Mouse (Mus musculus): Measurements from ENCODE around the gene Lrrc75a.

GRCm38 (mm10) chr11:62607170-62607951 lies 41.0 kb downstream of the Lrrc75a start:
- TF ChIP-seq CTCF (IDR thresholded peaks at IDR 0.05; ENCODE audit: low read depth, low read length), result no peak
- no peak for TF ChIP-seq POLR2A (IDR thresholded peaks at IDR 0.05; ENCODE audit: borderline replicate concordance, low read depth, low read length)

Measured in bone marrow macrophage, adult 2 months (primary cell).